Mouse (Mus musculus): ENCODE measurements around the gene Pds5b. TPM values are rescaled to one million over a fixed set of nuclear protein-coding genes. Genes with fewer than 3 reads are reported as not detected.

Gene Pds5b
- total and polyA plus RNA-seq, 3 experiments: 21.9 to 52.7 (median 46.2) TPM

GRCm38 (mm10) chr5:150629272-150629671 lies 44.3 kb upstream of the Pds5b start:
- no peak for DNase-seq (ENCODE audit: low read depth, low spot score)
- H3K27ac ChIP-seq (ENCODE audit: control insufficient read depth, low read depth, low read length): no peak overlapping the region
- H3K4me3 ChIP-seq (ENCODE audit: control insufficient read depth in 1 of 2, insufficient read depth in 1 of 2, low read depth in 2 of 2, low read length in 2 of 2): no peak overlapping the region
- peaks cover 5 to 22% of the 10 kb centered on the region in 2 experiments for H3K36me3 ChIP-seq (ENCODE audit: control insufficient read depth in 1 of 2, insufficient read depth in 2 of 2, low read length in 2 of 2)
- TF ChIP-seq RAD21 (IDR thresholded peaks at IDR 0.05; ENCODE audit: low read depth, low read length) (no peak), E2F4 (IDR thresholded peaks at IDR 0.05; ENCODE audit: borderline replicate concordance, low read depth, low read length) (no peak), NRF1 (IDR thresholded peaks at IDR 0.05; ENCODE audit: insufficient read depth, low read depth, low read length, poor library complexity, severe bottlenecking) (no peak), ZKSCAN1 (IDR thresholded peaks at IDR 0.05; ENCODE audit: low read depth, low read length) (no peak), TCF12 (IDR thresholded peaks at IDR 0.05; ENCODE audit: low read depth, low read length) (no peak)
- no peak overlapping the region for H3K9ac ChIP-seq (ENCODE audit: control insufficient read depth, low read depth, low read length, poor library complexity, severe bottlenecking)
- no peaks in the 10 kb centered on the region for H3K79me2 ChIP-seq (ENCODE audit: control insufficient read depth, insufficient read depth, low read length, poor library complexity)
- peaks cover 7% of the 10 kb centered on the region in 2 experiments for H3K4me1 ChIP-seq (ENCODE audit: control insufficient read depth in 1 of 2, insufficient read depth in 2 of 2, low read length in 2 of 2)
- no peaks in the 10 kb centered on the region for H3K9me3 ChIP-seq (replicated peaks; ENCODE audit: insufficient read depth, low read length)
- H3K27me3 ChIP-seq (ENCODE audit: control insufficient read depth in 1 of 2, insufficient read depth in 2 of 2, low read length in 2 of 2): no peaks in the 10 kb centered on the region

GRCm38 (mm10) chr5:150629692-150630091 lies 43.8 kb upstream of the Pds5b start:
- no peaks in the 10 kb centered on the region for H3K27me3 ChIP-seq (ENCODE audit: control insufficient read depth in 1 of 2, insufficient read depth in 2 of 2, low read length in 2 of 2)
- no peak for DNase-seq (ENCODE audit: low read depth, low spot score)
- H3K4me1 ChIP-seq (ENCODE audit: control insufficient read depth in 1 of 2, insufficient read depth in 2 of 2, low read length in 2 of 2): peaks cover 7% of the 10 kb centered on the region in 2 experiments
- no peaks in the 10 kb centered on the region for H3K9me3 ChIP-seq (replicated peaks; ENCODE audit: insufficient read depth, low read length)
- H3K27ac ChIP-seq (ENCODE audit: control insufficient read depth, low read depth, low read length): no peak overlapping the region
- peaks cover 5 to 22% of the 10 kb centered on the region in 2 experiments for H3K36me3 ChIP-seq (ENCODE audit: control insufficient read depth in 1 of 2, insufficient read depth in 2 of 2, low read length in 2 of 2)
- TF ChIP-seq MYC (IDR thresholded peaks at IDR 0.05; ENCODE audit: low read depth, low read length) (no peak), ETS1 (IDR thresholded peaks at IDR 0.05; ENCODE audit: low read depth, low read length) (no peak), GATA1 (IDR thresholded peaks at IDR 0.05; ENCODE audit: low read depth, low read length) (no peak), ZMIZ1 (IDR thresholded peaks at IDR 0.05; ENCODE audit: low read depth, low read length) (no peak), ZC3H11A (IDR thresholded peaks at IDR 0.05; ENCODE audit: low read depth, low read length) (no peak), ELF1 (IDR thresholded peaks at IDR 0.05; ENCODE audit: low read depth, low read length) (no peak), CHD2 (IDR thresholded peaks at IDR 0.05; ENCODE audit: low read length) (no peak), MAZ (IDR thresholded peaks at IDR 0.05; ENCODE audit: low read depth, low read length) (no peak), POLR2AphosphoS2 (IDR thresholded peaks at IDR 0.05; ENCODE audit: low read length) (no peak), TBP (IDR thresholded peaks at IDR 0.05; ENCODE audit: low read depth, low read length) (no peak), MXI1 (IDR thresholded peaks at IDR 0.05; ENCODE audit: low read depth, low read length) (no peak), USF2 (IDR thresholded peaks at IDR 0.05; ENCODE audit: borderline replicate concordance in 1 of 2, insufficient read depth in 1 of 2, low read depth in 1 of 2, low read length in 2 of 2) (no peak), SMC3 (IDR thresholded peaks at IDR 0.05; ENCODE audit: low read depth, low read length) (no peak), TAL1 (IDR thresholded peaks at IDR 0.05; ENCODE audit: low read length) (no peak), EP300 (IDR thresholded peaks at IDR 0.05; ENCODE audit: low read depth in 1 of 2, low read length in 2 of 2) (no peak), POLR2A (IDR thresholded peaks at IDR 0.05; ENCODE audit: control insufficient read depth in 1 of 2, insufficient read depth in 1 of 2, low read depth in 1 of 2, low read length in 2 of 2, poor library complexity in 1 of 2) (no peak), TCF12 (IDR thresholded peaks at IDR 0.05; ENCODE audit: low read depth, low read length) (no peak)
- H3K79me2 ChIP-seq (ENCODE audit: control insufficient read depth, insufficient read depth, low read length, poor library complexity): no peaks in the 10 kb centered on the region
- H3K4me3 ChIP-seq (ENCODE audit: control insufficient read depth in 1 of 2, insufficient read depth in 1 of 2, low read depth in 2 of 2, low read length in 2 of 2): no peak overlapping the region
- no peak overlapping the region for H3K9ac ChIP-seq (ENCODE audit: control insufficient read depth, low read depth, low read length, poor library complexity, severe bottlenecking)
